Mouse (Mus musculus) limb, embryonic 14.5 days (tissue): ENCODE measurements at regions not wholly inside any gene's neighbourhood (a gene's known extent, or its start where the extent isn't known, plus 50 kb on each side); places are given as distances from the start of the nearest gene placed in this dataset.

Experiments used
- ATAC-seq: fragments of 200-750 bp; cut with Nextera tagmentation; 2 replicates; pipeline ENCODE4 v1.8.0; 2017; ENCODE audit warnings: low read depth, moderate number of reproducible peaks, moderate TSS enrichment; ENCODE audit not compliant: low FRiP score
- DNase-seq: peaks from one replicate; pipeline ENCODE4 v3.0.0-alpha.2; 2015; ENCODE audit warnings: low spot score
- H3K27ac ChIP-seq: fragments of 300-500 bp; sonication (generic); replicated peaks from 2 replicates; pipeline ENCODE4 v1.5.1; 2014; ENCODE audit warnings: low read depth, mild to moderate bottlenecking, low read length, moderate library complexity, mixed read lengths
- H3K27me3 ChIP-seq: fragments of 300-500 bp; sonication (generic); 2 replicates; pipeline ENCODE4 v1.6.1; 2014; ENCODE audit warnings: low read length, mixed read lengths; ENCODE audit not compliant: control insufficient read depth, insufficient read depth
- H3K36me3 ChIP-seq: fragments of 300-500 bp; sonication (generic); 2 replicates; pipeline ENCODE4 v1.6.1; 2014; ENCODE audit warnings: mild to moderate bottlenecking, low read length, moderate library complexity, mixed read lengths; ENCODE audit not compliant: control insufficient read depth, insufficient read depth
- H3K4me1 ChIP-seq: fragments of 300-500 bp; sonication (generic); 2 replicates; pipeline ENCODE4 v1.6.1; 2014; ENCODE audit warnings: antibody characterized with exemption, low read length, mixed read lengths; ENCODE audit not compliant: control insufficient read depth, insufficient read depth
- H3K4me2 ChIP-seq: fragments of 300-500 bp; sonication (generic); replicated peaks from 2 replicates; pipeline ENCODE4 v1.6.1; 2014; ENCODE audit warnings: low read depth, mild to moderate bottlenecking, low read length, moderate library complexity; ENCODE audit not compliant: severe bottlenecking
- H3K4me3 ChIP-seq: fragments of 300-500 bp; sonication (generic); replicated peaks from 2 replicates; pipeline ENCODE4 v1.5.1; 2014; ENCODE audit warnings: low read length
- H3K9ac ChIP-seq: fragments of 300-500 bp; sonication (generic); 2 replicates; pipeline ENCODE4 v1.6.1; 2014; ENCODE audit warnings: mild to moderate bottlenecking, low read depth, low read length, moderate library complexity; ENCODE audit not compliant: severe bottlenecking
- H3K9me3 ChIP-seq: fragments of 300-500 bp; sonication (generic); 2 replicates; pipeline ENCODE4 v1.6.1; 2016; ENCODE audit warnings: low read length; ENCODE audit not compliant: control insufficient read depth
- POLR2A ChIP-seq: fragments of 200-500 bp; IDR thresholded peaks from 2 replicates; pipeline ENCODE4 v1.8.0; 2012; ENCODE audit warnings: inconsistent platforms, mild to moderate bottlenecking, moderate library complexity, borderline replicate concordance; ENCODE audit not compliant: insufficient read depth, insufficient read length; ENCODE audit errors: extremely low read depth
- WGBS: fragments of 180-500 bp; shearing (Covaris S2); extraction: QIAGEN DNeasy Blood & Tissue Kit; methylation state at CpG from one replicate; pipeline ENCODE4 v1.1.7; 2014; 5-methylcytosine and 5-hydroxymethylcytosine counted together

DNA sequence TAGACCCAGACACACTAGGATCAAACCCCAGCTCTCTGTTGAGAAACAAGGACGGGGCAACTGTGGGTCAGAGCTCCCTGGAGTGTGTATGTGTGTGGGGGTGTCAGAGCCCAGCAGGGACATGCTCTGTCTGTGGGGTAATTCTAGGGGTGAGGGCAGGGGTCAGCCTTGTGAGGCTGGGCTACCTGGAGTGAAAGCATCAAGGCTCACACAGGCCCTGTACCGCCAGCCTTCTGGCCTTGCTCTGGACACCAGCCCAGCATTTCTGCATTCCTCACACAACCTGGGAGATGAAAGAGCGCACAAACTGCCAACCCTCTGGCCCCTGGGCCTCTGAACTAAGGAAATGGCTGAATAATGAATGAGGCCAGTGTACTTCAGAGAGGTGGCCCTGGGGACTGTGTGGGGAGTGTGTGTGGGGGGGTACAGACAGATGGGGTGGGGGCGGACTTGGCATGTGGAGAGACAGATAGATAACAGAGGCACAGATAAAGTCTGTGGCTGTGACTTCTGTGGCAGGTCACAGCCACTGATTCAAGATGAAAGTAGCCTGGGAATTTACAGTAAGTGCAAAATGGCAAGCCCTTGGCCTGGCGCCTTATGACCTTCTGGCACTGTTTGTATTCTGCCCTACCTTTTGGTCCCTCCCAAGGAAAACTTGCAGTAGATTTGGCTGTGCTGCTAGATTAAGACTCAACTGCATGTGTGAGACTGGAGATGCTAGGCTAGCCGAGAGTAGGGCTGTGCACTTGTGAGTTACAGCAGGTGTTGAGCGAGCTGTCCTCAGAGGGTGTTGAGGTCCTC lies 135.2 kb upstream of the 4931429L15Rik start:
- no peak for TF ChIP-seq POLR2A
- no peak for ATAC-seq

GRCm38 (mm10) chr9:46443191-46444095 lies 123.7 kb upstream of the 4931429L15Rik start:
- peaks cover 29% of the 10 kb centered on the region for H3K27me3 ChIP-seq
- DNase-seq = peak; percentile 43
- no peaks in the 10 kb centered on the region for H3K36me3 ChIP-seq
- 2% methylated on average over 52 of the region's 53 CpGs for WGBS
- peak overlapping the region; percentile 57 for H3K4me2 ChIP-seq
- peak overlapping the region; percentile 36 for H3K4me3 ChIP-seq
- no peak for ATAC-seq
- no peak for TF ChIP-seq POLR2A
- H3K9ac ChIP-seq = peak overlapping the region; percentile 3; the same call in 1 of the 2 replicates
- H3K27ac ChIP-seq = no peak overlapping the region
- no peaks in the 10 kb centered on the region for H3K9me3 ChIP-seq
- H3K4me1 ChIP-seq = peaks cover 11% of the 10 kb centered on the region; the same call in 1 of the 2 replicates

More for the DNA sequence above, 135.2 kb upstream of the 4931429L15Rik start:
- H3K4me3 ChIP-seq = no peak overlapping the region
- no peak overlapping the region for H3K27ac ChIP-seq
- H3K27me3 ChIP-seq = no peaks in the 10 kb centered on the region
- no peak overlapping the region for H3K9ac ChIP-seq
- no peaks in the 10 kb centered on the region; the same call in 1 of the 2 replicates for H3K4me1 ChIP-seq
- no peaks in the 10 kb centered on the region for H3K36me3 ChIP-seq
- H3K4me2 ChIP-seq = no peak overlapping the region
- no peaks in the 10 kb centered on the region for H3K9me3 ChIP-seq
- no peak for DNase-seq
- WGBS = 50% methylated on average over 7 of the region's 7 CpGs

DNA sequence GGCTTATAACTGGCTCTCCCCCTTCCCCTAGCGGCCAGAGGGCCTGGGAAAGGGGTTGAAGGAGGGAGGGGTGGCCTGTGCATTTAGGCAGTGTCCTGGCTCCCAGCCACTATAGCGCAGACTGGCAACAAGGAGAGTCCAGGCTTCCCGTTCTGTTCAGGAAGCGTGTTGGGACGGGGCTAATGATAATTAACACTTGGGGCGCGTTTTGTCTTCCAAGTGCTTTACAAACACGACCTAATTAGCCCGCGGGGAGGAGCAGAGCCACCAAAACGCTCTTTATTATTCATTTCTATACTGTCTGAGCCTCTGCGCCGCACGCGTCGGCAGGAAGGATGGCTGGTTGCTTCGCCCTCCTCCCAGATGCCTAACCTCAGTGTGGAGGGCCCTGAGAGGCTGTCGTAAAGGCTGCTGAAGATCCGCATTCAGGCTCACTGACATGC lies 123.0 kb upstream of the 4931429L15Rik start:
- Histone ChIP-seq H3K27me3 (peaks cover 29% of the 10 kb centered on the region), H3K9me3 (no peaks in the 10 kb centered on the region), H3K36me3 (no peaks in the 10 kb centered on the region), H3K4me3 (peak overlapping the region; percentile 36), H3K4me1 (peaks cover 11% of the 10 kb centered on the region; the same call in 1 of the 2 replicates), H3K27ac (no peak overlapping the region), H3K4me2 (peak overlapping the region; percentile 57), H3K9ac (0 out of 2 replicates have a peak overlapping the region, but pooled peaks have one; percentile 3)
- no peak for DNase-seq
- no peak for TF ChIP-seq POLR2A
- ATAC-seq = no peak
- WGBS = 1% methylated on average over 18 of the region's 19 CpGs

GRCm38 (mm10) chr9:46440226-46440625 lies 120.4 kb upstream of the 4931429L15Rik start:
- Histone ChIP-seq H3K36me3 (no peaks in the 10 kb centered on the region), H3K4me3 (no peak overlapping the region), H3K27ac (no peak overlapping the region), H3K9ac (no peak overlapping the region), H3K27me3 (peaks cover 29% of the 10 kb centered on the region), H3K4me1 (peaks cover 11% of the 10 kb centered on the region; the same call in 1 of the 2 replicates), H3K9me3 (0 out of 2 replicates have a peak, but pooled peaks cover 7% of the 10 kb centered on the region), H3K4me2 (no peak overlapping the region)
- 68% methylated on average over 5 of the region's 5 CpGs for WGBS
- TF ChIP-seq POLR2A = no peak
- ATAC-seq (no peak), DNase-seq (no peak)

DNA sequence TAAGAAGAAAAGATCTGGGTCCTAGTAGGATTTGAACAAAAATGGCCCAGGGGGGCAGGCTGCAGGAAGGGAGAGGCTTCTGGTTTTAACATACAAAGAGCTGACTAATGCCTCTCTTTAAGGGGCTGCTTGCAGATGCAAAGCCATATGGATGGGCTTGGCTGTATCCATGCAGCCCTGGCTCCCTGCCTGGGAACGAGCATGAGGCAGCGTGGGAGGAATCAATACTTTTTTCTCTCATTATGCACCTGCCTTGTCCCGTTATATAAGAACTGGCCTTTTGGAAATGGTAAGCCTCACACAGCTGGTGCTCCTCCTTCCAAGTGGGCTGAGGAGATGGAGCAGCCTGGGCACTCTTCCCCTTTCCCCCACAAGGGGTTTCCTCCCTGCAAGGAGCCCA lies 114.9 kb upstream of the 4931429L15Rik start:
- H3K9ac ChIP-seq = no peak overlapping the region
- no peak for TF ChIP-seq POLR2A
- H3K4me1 ChIP-seq = no peaks in the 10 kb centered on the region
- no peak for DNase-seq
- ATAC-seq = no peak
- 86% methylated on average over 3 of the region's 3 CpGs for WGBS
- H3K36me3 ChIP-seq = no peaks in the 10 kb centered on the region
- H3K27ac ChIP-seq = no peak overlapping the region
- H3K4me3 ChIP-seq = no peak overlapping the region
- no peaks in the 10 kb centered on the region for H3K27me3 ChIP-seq
- H3K9me3 ChIP-seq = 0 out of 2 replicates have a peak, but pooled peaks cover 8% of the 10 kb centered on the region
- H3K4me2 ChIP-seq = no peak overlapping the region
